Mouse (Mus musculus): ENCODE results near the gene Pfkl. TPM values are rescaled to one million over a fixed set of nuclear protein-coding genes. Genes with fewer than 3 reads are reported as not detected.

Gene Pfkl
- 96.9 and 103 TPM in 2 replicates for polyA plus RNA-seq (2014; fragmentation: Nextera tagmentation; extraction: Ambion mirVana)

GRCm38 (mm10) chr10:78009945-78010293, at the start of gene Pfkl:
Pfkl (minus strand) TSS chr10:78010083.
- WGBS = under 1% methylated on average over 9 of the region's 9 CpGs
- Histone ChIP-seq H3K9me3 (ENCODE audit: control insufficient read depth, low read length) (no peaks in the 10 kb centered on the region), H3K4me1 (ENCODE audit: control insufficient read depth, insufficient read depth, low read length) (peaks cover 22% of the 10 kb centered on the region), H3K36me3 (ENCODE audit: control insufficient read depth, insufficient read depth, low read length) (no peaks in the 10 kb centered on the region), H3K4me2 (peak within 1 kb of the TSS; percentile 72), H3K27me3 (ENCODE audit: control insufficient read depth, insufficient read depth, low read length) (no peaks in the 10 kb centered on the region), H3K27ac (ENCODE audit: low read depth, low read length) (peak within 1 kb of the TSS; percentile 80), H3K4me3 (ENCODE audit: low read depth, low read length) (peak within 1 kb of the TSS; percentile 65), H3K9ac (ENCODE audit: low read length) (peak within 1 kb of the TSS; percentile 74)
- peak; percentile 10; the same call in 1 of the 2 replicates for ATAC-seq (ENCODE audit: low FRiP score)
- DNase-seq (ENCODE audit: low spot score, missing footprints) = no peak

- Histone ChIP-seq H3K4me1 (ENCODE audit: control insufficient read depth, insufficient read depth, low read length) (no peaks in the 10 kb centered on the region), H3K9ac (ENCODE audit: low read length) (no peak overlapping the region), H3K27me3 (ENCODE audit: control insufficient read depth, insufficient read depth, low read length) (no peaks in the 10 kb centered on the region), H3K4me3 (ENCODE audit: low read depth, low read length) (no peak overlapping the region), H3K4me2 (no peak overlapping the region), H3K36me3 (ENCODE audit: control insufficient read depth, insufficient read depth, low read length) (no peaks in the 10 kb centered on the region), H3K9me3 (ENCODE audit: control insufficient read depth, low read length) (no peaks in the 10 kb centered on the region), H3K27ac (ENCODE audit: low read depth, low read length) (no peak overlapping the region)
- no peak for ATAC-seq (ENCODE audit: low FRiP score)
- 87% methylated on average over 8 of the region's 8 CpGs for WGBS
- DNase-seq (ENCODE audit: low spot score, missing footprints) = no peak
Measured at GRCm38 (mm10) chr10:78057056-78057455, 47.2 kb upstream of the Pfkl start.

GRCm38 (mm10) chr10:78054633-78055565, 45.0 kb upstream of the Pfkl start:
- H3K36me3 ChIP-seq (ENCODE audit: control insufficient read depth, insufficient read depth, low read length) = no peaks in the 10 kb centered on the region
- no peak overlapping the region for H3K4me2 ChIP-seq
- no peak for ATAC-seq (ENCODE audit: low FRiP score)
- no peaks in the 10 kb centered on the region for H3K9me3 ChIP-seq (ENCODE audit: control insufficient read depth, low read length)
- no peak overlapping the region for H3K9ac ChIP-seq (ENCODE audit: low read length)
- no peaks in the 10 kb centered on the region for H3K27me3 ChIP-seq (ENCODE audit: control insufficient read depth, insufficient read depth, low read length)
- 72% methylated on average over 19 of the region's 19 CpGs for WGBS
- no peak overlapping the region for H3K4me3 ChIP-seq (ENCODE audit: low read depth, low read length)
- no peak overlapping the region for H3K27ac ChIP-seq (ENCODE audit: low read depth, low read length)
- H3K4me1 ChIP-seq (ENCODE audit: control insufficient read depth, insufficient read depth, low read length) = no peaks in the 10 kb centered on the region
- DNase-seq (ENCODE audit: low spot score, missing footprints) = no peak

- H3K9me3 ChIP-seq (ENCODE audit: control insufficient read depth, low read length) = no peaks in the 10 kb centered on the region
- no peak overlapping the region for H3K4me3 ChIP-seq (ENCODE audit: low read depth, low read length)
- no peak for ATAC-seq (ENCODE audit: low FRiP score)
- no peak overlapping the region for H3K4me2 ChIP-seq
- H3K4me1 ChIP-seq (ENCODE audit: control insufficient read depth, insufficient read depth, low read length) = no peaks in the 10 kb centered on the region
- no peak for DNase-seq (ENCODE audit: low spot score, missing footprints)
- 61% methylated on average over 11 of the region's 11 CpGs for WGBS
- no peak overlapping the region for H3K27ac ChIP-seq (ENCODE audit: low read depth, low read length)
- no peaks in the 10 kb centered on the region for H3K27me3 ChIP-seq (ENCODE audit: control insufficient read depth, insufficient read depth, low read length)
- H3K9ac ChIP-seq (ENCODE audit: low read length) = no peak overlapping the region
- H3K36me3 ChIP-seq (ENCODE audit: control insufficient read depth, insufficient read depth, low read length) = no peaks in the 10 kb centered on the region
Measured at GRCm38 (mm10) chr10:78049519-78050035, 39.7 kb upstream of the Pfkl start.

GRCm38 (mm10) chr10:78048061-78048730, 38.3 kb upstream of the Pfkl start:
- WGBS = 91% methylated on average over 8 of the region's 10 CpGs
- H3K4me2 ChIP-seq = no peak overlapping the region
- no peak overlapping the region for H3K27ac ChIP-seq (ENCODE audit: low read depth, low read length)
- H3K9me3 ChIP-seq (ENCODE audit: control insufficient read depth, low read length) = no peaks in the 10 kb centered on the region
- ATAC-seq (ENCODE audit: low FRiP score) (no peak), DNase-seq (ENCODE audit: low spot score, missing footprints) (no peak)
- H3K27me3 ChIP-seq (ENCODE audit: control insufficient read depth, insufficient read depth, low read length) = no peaks in the 10 kb centered on the region
- no peaks in the 10 kb centered on the region for H3K36me3 ChIP-seq (ENCODE audit: control insufficient read depth, insufficient read depth, low read length)
- H3K9ac ChIP-seq (ENCODE audit: low read length) = no peak overlapping the region
- no peaks in the 10 kb centered on the region for H3K4me1 ChIP-seq (ENCODE audit: control insufficient read depth, insufficient read depth, low read length)
- no peak overlapping the region for H3K4me3 ChIP-seq (ENCODE audit: low read depth, low read length)

- no peak overlapping the region for H3K4me3 ChIP-seq (ENCODE audit: low read depth, low read length)
- WGBS = 84% methylated on average over 4 of the region's 4 CpGs
- ATAC-seq (ENCODE audit: low FRiP score) = no peak
- no peak overlapping the region for H3K27ac ChIP-seq (ENCODE audit: low read depth, low read length)
- no peaks in the 10 kb centered on the region for H3K36me3 ChIP-seq (ENCODE audit: control insufficient read depth, insufficient read depth, low read length)
- no peaks in the 10 kb centered on the region for H3K9me3 ChIP-seq (ENCODE audit: control insufficient read depth, low read length)
- DNase-seq (ENCODE audit: low spot score, missing footprints) = no peak
- no peak overlapping the region for H3K4me2 ChIP-seq
- no peak overlapping the region for H3K9ac ChIP-seq (ENCODE audit: low read length)
- no peaks in the 10 kb centered on the region for H3K4me1 ChIP-seq (ENCODE audit: control insufficient read depth, insufficient read depth, low read length)
- no peaks in the 10 kb centered on the region for H3K27me3 ChIP-seq (ENCODE audit: control insufficient read depth, insufficient read depth, low read length)
Measured at GRCm38 (mm10) chr10:78046388-78046787, 36.5 kb upstream of the Pfkl start.

- H3K9ac ChIP-seq (ENCODE audit: low read length) = no peak overlapping the region
- ATAC-seq (ENCODE audit: low FRiP score) = no peak
- no peaks in the 10 kb centered on the region for H3K4me1 ChIP-seq (ENCODE audit: control insufficient read depth, insufficient read depth, low read length)
Measured at GRCm38 (mm10) chr10:78044531-78044930, 34.6 kb upstream of the Pfkl start.

GRCm38 (mm10) chr10:78043406-78043836, 33.5 kb upstream of the Pfkl start, which contains the start of gene Aire:
Aire (minus strand) TSS chr10:78043610.
- no peaks in the 10 kb centered on the region for H3K36me3 ChIP-seq (ENCODE audit: control insufficient read depth, insufficient read depth, low read length)
- H3K27ac ChIP-seq (ENCODE audit: low read depth, low read length) = no peak within 1 kb of the TSS
- H3K4me3 ChIP-seq (ENCODE audit: low read depth, low read length) = peak within 1 kb of the TSS; percentile 17; the same call in 1 of the 2 replicates
- H3K9ac ChIP-seq (ENCODE audit: low read length) = peak within 1 kb of the TSS; percentile 34
- H3K9me3 ChIP-seq (ENCODE audit: control insufficient read depth, low read length) = no peaks in the 10 kb centered on the region
- peak within 1 kb of the TSS; percentile 44 for H3K4me2 ChIP-seq
- H3K27me3 ChIP-seq (ENCODE audit: control insufficient read depth, insufficient read depth, low read length) = no peaks in the 10 kb centered on the region
- H3K4me1 ChIP-seq (ENCODE audit: control insufficient read depth, insufficient read depth, low read length) = no peaks in the 10 kb centered on the region
- ATAC-seq (ENCODE audit: low FRiP score) (peak; percentile 79), DNase-seq (ENCODE audit: low spot score, missing footprints) (peak; percentile 96)
- WGBS = 2% methylated on average over 26 of the region's 27 CpGs

More at GRCm38 (mm10) chr10:78044531-78044930, 34.6 kb upstream of the Pfkl start:
- Histone ChIP-seq H3K9me3 (ENCODE audit: control insufficient read depth, low read length) (no peaks in the 10 kb centered on the region), H3K27me3 (ENCODE audit: control insufficient read depth, insufficient read depth, low read length) (no peaks in the 10 kb centered on the region), H3K27ac (ENCODE audit: low read depth, low read length) (no peak overlapping the region), H3K4me3 (ENCODE audit: low read depth, low read length) (no peak overlapping the region), H3K36me3 (ENCODE audit: control insufficient read depth, insufficient read depth, low read length) (no peaks in the 10 kb centered on the region), H3K4me2 (no peak overlapping the region)
- WGBS = 90% methylated on average over 1 of the region's 1 CpGs
- no peak for DNase-seq (ENCODE audit: low spot score, missing footprints)
